Comparison of ENCODE assay signal across 25 mouse cellular contexts in genomic region chr1:182250734-182251133, GRCm38 (mm10). TPM values are rescaled to one million over a fixed set of nuclear protein-coding genes. Genes with fewer than 3 reads are reported as not detected.
DNase-seq lines count a peak whose midpoint lies in the region; ATAC-seq and TF ChIP-seq lines count a peak whose summit lies in the region.
"Had no signal": no experiment of that assay in that cellular context is flagged by ENCODE, and none has a peak within 500 bp of the region (broad histone marks: within the 10 kb centered on the region; RNA-seq: fewer than 3 reads in every experiment).

No protein-coding gene starts in this region.

- no peaks in the 10 kb centered on the region for H3K9me3 ChIP-seq in liver, embryonic 12.5 days (replicated peaks)
- H3K9me3 ChIP-seq: embryonic facial prominence, embryonic 10.5 days; embryonic facial prominence, embryonic 15.5 days; forebrain, embryonic 13.5 days; heart, embryonic 13.5 days; lung, embryonic 15.5 days had no signal

- H3K4me3 ChIP-seq in liver, adult 2 months (ENCODE audit: insufficient read depth, low read depth, low read length), result no peak overlapping the region
- no peak overlapping the region for H3K4me3 ChIP-seq in liver, embryonic 12.5 days
- no peak overlapping the region for H3K4me3 ChIP-seq in C2C12 (ENCODE audit: insufficient read depth, poor library complexity, severe bottlenecking)
- H3K4me3 ChIP-seq: embryonic facial prominence, embryonic 10.5 days; embryonic facial prominence, embryonic 15.5 days; forebrain, embryonic 13.5 days; heart, adult 2 months; heart, embryonic 13.5 days; lung, embryonic 15.5 days had no signal

- no peak for ATAC-seq in liver, embryonic 12.5 days
- ATAC-seq: forebrain, embryonic 13.5 days; intestine, postnatal 0 days had no signal

- no peaks in the 10 kb centered on the region for H3K27me3 ChIP-seq in liver, adult 2 months (ENCODE audit: control insufficient read depth, insufficient read depth, low read length)
- H3K27me3 ChIP-seq in liver, embryonic 12.5 days (replicated peaks), result no peaks in the 10 kb centered on the region
- H3K27me3 ChIP-seq in C2C12 (ENCODE audit: control insufficient read depth, insufficient read depth, insufficient read length), result no peaks in the 10 kb centered on the region
- H3K27me3 ChIP-seq: embryonic facial prominence, embryonic 15.5 days; heart, embryonic 13.5 days; lung, embryonic 15.5 days had no signal

- H3K9ac ChIP-seq in liver, adult 2 months (ENCODE audit: low read depth, low read length), result no peak overlapping the region
- H3K9ac ChIP-seq in liver, embryonic 12.5 days, result no peak overlapping the region
- H3K9ac ChIP-seq: embryonic facial prominence, embryonic 15.5 days; forebrain, embryonic 13.5 days; heart, embryonic 13.5 days; hindbrain, embryonic 14.5 days; lung, embryonic 15.5 days had no signal

- H3K27ac ChIP-seq in liver, adult 2 months (replicated peaks; ENCODE audit: insufficient read depth, low read depth, low read length), result no peak overlapping the region
- no peak overlapping the region for H3K27ac ChIP-seq in liver, embryonic 12.5 days
- H3K27ac ChIP-seq: embryonic facial prominence, embryonic 10.5 days; embryonic facial prominence, embryonic 15.5 days; forebrain, embryonic 13.5 days; heart, adult 2 months; heart, embryonic 13.5 days; hindbrain, embryonic 14.5 days; lung, embryonic 15.5 days had no signal

- no peak overlapping the region for H3K4me2 ChIP-seq in liver, embryonic 12.5 days
- H3K4me2 ChIP-seq: embryonic facial prominence, embryonic 15.5 days; forebrain, embryonic 13.5 days; heart, embryonic 13.5 days; hindbrain, embryonic 14.5 days; lung, embryonic 15.5 days had no signal

- peak; percentile 9 for DNase-seq in embryo, embryonic 9.5 days (ENCODE audit: extremely low spot score)
- no peak for DNase-seq in embryo, embryonic 11 days
- DNase-seq in liver, adult 2 months (ENCODE audit: extremely low read depth, low read depth, low spot score), result peak; percentile 59
- peak; percentile 83 for DNase-seq in fat pad, adult 2 months (ENCODE audit: extremely low read depth, low read depth, low spot score)
- no peak for DNase-seq in cerebellum, postnatal 36 days
- no peak for DNase-seq in frontal cortex, postnatal 10 days (ENCODE audit: low spot score in 2 of 2)
- DNase-seq: cerebellum, adult 8-10 months; cerebellum, postnatal 25 days; gastrocnemius, postnatal 14 days; heart, adult 2 months; heart, postnatal 10 days; layer of hippocampus, adult 9-11 months; liver; lung, postnatal 36 days; midbrain, embryonic 14.5 days; thymus, adult 2 months had no signal

- H3K79me3 ChIP-seq in C2C12 (ENCODE audit: low read depth), result no peaks in the 10 kb centered on the region

- H3K79me2 ChIP-seq in liver, adult 2 months (ENCODE audit: control insufficient read depth, insufficient read depth, low read length), result no peaks in the 10 kb centered on the region
- no peaks in the 10 kb centered on the region for H3K79me2 ChIP-seq in C2C12 (ENCODE audit: control insufficient read depth, insufficient read depth)

- no peak overlapping the region for H3ac ChIP-seq in C2C12 (ENCODE audit: control insufficient read depth, insufficient read length, low read depth)

- TF ChIP-seq POLR2A in liver, adult 2 months (IDR thresholded peaks at IDR 0.05; ENCODE audit: extremely low read depth, insufficient read depth, low read length), result no peak

- H3K36me3 ChIP-seq in liver, adult 2 months (ENCODE audit: control insufficient read depth, insufficient read depth, low read length), result no peaks in the 10 kb centered on the region
- H3K36me3 ChIP-seq in liver, embryonic 12.5 days, result no peaks in the 10 kb centered on the region
- H3K36me3 ChIP-seq in C2C12 (ENCODE audit: control insufficient read depth, insufficient read depth), result no peaks in the 10 kb centered on the region
- H3K36me3 ChIP-seq: embryonic facial prominence, embryonic 10.5 days; embryonic facial prominence, embryonic 15.5 days; heart, embryonic 13.5 days; lung, embryonic 15.5 days had no signal

- WGBS in liver, adult 2 months, result 33% methylated on average over 4 of the region's 4 CpGs
- WGBS in liver, embryonic 12.5 days (ENCODE audit: insufficient replicate concordance), result 68% methylated on average over 4 of the region's 4 CpGs

- peaks cover 8% of the 10 kb centered on the region for H3K4me1 ChIP-seq in liver, adult 2 months (ENCODE audit: control insufficient read depth, insufficient read depth, low read length)
- no peaks in the 10 kb centered on the region for H3K4me1 ChIP-seq in liver, embryonic 12.5 days
- H3K4me1 ChIP-seq: embryonic facial prominence, embryonic 15.5 days had no signal

- no peak for TF ChIP-seq CTCF in liver, adult 2 months (IDR thresholded peaks at IDR 0.05; ENCODE audit: low read depth, low read length)
- TF ChIP-seq CTCF in C2C12 (IDR thresholded peaks at IDR 0.05; ENCODE audit: control insufficient read depth, insufficient read depth, insufficient read length), result no peak

TF ChIP-seq in C2C12, 6 proteins besides CTCF, POLR2A, EP300 and RAD21:
- TF ChIP-seq USF1 (IDR thresholded peaks at IDR 0.05; ENCODE audit: low read depth) (no peak), MYOG (IDR thresholded peaks at IDR 0.05; ENCODE audit: control insufficient read depth, extremely low read depth, insufficient read length) (no peak), CEBPB (IDR thresholded peaks at IDR 0.05; ENCODE audit: low read depth) (no peak), MAX (IDR thresholded peaks at IDR 0.05) (no peak), MYOD1 (IDR thresholded peaks at IDR 0.05; ENCODE audit: control insufficient read depth, insufficient read length, low read depth) (peak; percentile 45)

RNA-seq across cellular contexts. Expression of gene Degs1, which starts 31.9 kb away (rescaled TPM):
- total RNA-seq in liver, adult 2 months (2014; rRNA removed), result 57.4 and 86.8 TPM in 2 replicates
- 49.3 and 50.3 TPM in 2 replicates for polyA plus RNA-seq in liver, adult 2 months (2012; rRNA removed)
- polyA plus RNA-seq in liver, embryonic 12.5 days (2016; fragmentation: Nextera tagmentation; extraction: Ambion mirVana), result 105 and 110 TPM in 2 replicates
- polyA plus RNA-seq in C2C12 (2012; fragmentation: generic; extraction: Trizol), result 121 TPM

Comparison
In these comparisons a context has a peak if more than half of its experiments do, and no peak if none do; other contexts are left out.
1. DNase-seq: peak in embryo, embryonic 9.5 days (single experiment), liver, adult 2 months (single experiment) and fat pad, adult 2 months (single experiment); none in embryo, embryonic 11 days (single experiment), cerebellum, postnatal 36 days (0 of 2) and frontal cortex, postnatal 10 days (0 of 2).